In genomic region chr2:166156122-166156521, GRCm38 (mm10) we compare ENCODE assay signal across 9 mouse cellular contexts. TPM values are rescaled to one million over a fixed set of nuclear protein-coding genes. Genes with fewer than 3 reads are reported as not detected.
DNase-seq lines count a peak whose midpoint lies in the region; ATAC-seq lines count a peak whose summit lies in the region.
"Had no signal": no experiment of that assay in that cellular context is flagged by ENCODE, and none has a peak within 500 bp of the region (broad histone marks: within the 10 kb centered on the region; RNA-seq: fewer than 3 reads in every experiment).

No protein-coding gene starts in this region.

- H3K27me3 ChIP-seq in heart, embryonic 15.5 days, result no peaks in the 10 kb centered on the region
- peaks cover 12% of the 10 kb centered on the region for H3K27me3 ChIP-seq in hindbrain, embryonic 11.5 days (ENCODE audit: control insufficient read depth, insufficient read depth, low read length)
- H3K27me3 ChIP-seq in midbrain, embryonic 13.5 days, result peaks cover 20% of the 10 kb centered on the region

- WGBS in heart, embryonic 15.5 days, result 8% methylated on average over 12 of the region's 12 CpGs
- 9% methylated on average over 12 of the region's 12 CpGs for WGBS in hindbrain, embryonic 11.5 days
- 13% methylated on average over 12 of the region's 12 CpGs for WGBS in midbrain, embryonic 13.5 days

- peaks cover 38% of the 10 kb centered on the region for H3K4me1 ChIP-seq in heart, embryonic 15.5 days (replicated peaks)
- H3K4me1 ChIP-seq in hindbrain, embryonic 11.5 days (replicated peaks; ENCODE audit: control insufficient read depth, insufficient read depth, low read length), result peaks cover 16% of the 10 kb centered on the region
- peaks cover 39% of the 10 kb centered on the region for H3K4me1 ChIP-seq in midbrain, embryonic 13.5 days (replicated peaks)

- ATAC-seq in heart, embryonic 15.5 days (replicated peaks; ENCODE audit: insufficient number of reproducible peaks, insufficient read depth, low FRiP score, low read depth), result no peak
- ATAC-seq in hindbrain, embryonic 11.5 days (ENCODE audit: low FRiP score), result no peak
- no peak for ATAC-seq in midbrain, embryonic 13.5 days

- H3K27ac ChIP-seq in heart, embryonic 15.5 days, result peak overlapping the region; percentile 93
- peak overlapping the region; percentile 86; the same call in 1 of the 2 replicates for H3K27ac ChIP-seq in hindbrain, embryonic 11.5 days (ENCODE audit: low read depth, low read length)
- 0 out of 2 replicates have a peak overlapping the region, but pooled peaks have one; percentile 16 for H3K27ac ChIP-seq in midbrain, embryonic 13.5 days

- peak overlapping the region; percentile 71 for H3K4me3 ChIP-seq in heart, embryonic 15.5 days
- H3K4me3 ChIP-seq in hindbrain, embryonic 11.5 days (ENCODE audit: low read depth, low read length), result no peak overlapping the region
- no peak overlapping the region for H3K4me3 ChIP-seq in midbrain, embryonic 13.5 days (replicated peaks)

- H3K9me3 ChIP-seq in heart, embryonic 15.5 days (replicated peaks), result no peaks in the 10 kb centered on the region; the same call in 1 of the 2 replicates
- H3K9me3 ChIP-seq in hindbrain, embryonic 11.5 days (ENCODE audit: control insufficient read depth, low read length), result no peaks in the 10 kb centered on the region
- H3K9me3 ChIP-seq in midbrain, embryonic 13.5 days, result no peaks in the 10 kb centered on the region

- H3K4me2 ChIP-seq in heart, embryonic 15.5 days, result peak overlapping the region; percentile 77
- peak overlapping the region; percentile 92 for H3K4me2 ChIP-seq in hindbrain, embryonic 11.5 days (replicated peaks; ENCODE audit: low read depth, low read length)
- peak overlapping the region; percentile 96; the same call in 1 of the 2 replicates for H3K4me2 ChIP-seq in midbrain, embryonic 13.5 days (replicated peaks)

- DNase-seq in heart, adult 8-10 months (ENCODE audit: low spot score), result no peak
- peak; percentile 90 for DNase-seq in ZHBTc4 (ENCODE audit: low read depth, low spot score)
- no peak for DNase-seq in hindbrain, embryonic 11.5 days (ENCODE audit: low spot score)
- no peak for DNase-seq in thymus, postnatal 25 days
- DNase-seq in left cerebral cortex, adult 8-10 months (ENCODE audit: low spot score in 2 of 2), result no peak
- no peak for DNase-seq in layer of hippocampus, adult 11-12 months (ENCODE audit: low spot score)

- 0 out of 2 replicates have a peak overlapping the region, but pooled peaks have one; percentile 89 for H3K9ac ChIP-seq in heart, embryonic 15.5 days
- H3K9ac ChIP-seq in hindbrain, embryonic 11.5 days (ENCODE audit: low read depth, low read length), result no peak overlapping the region; the same call in 1 of the 2 replicates
- no peak overlapping the region for H3K9ac ChIP-seq in midbrain, embryonic 13.5 days (replicated peaks)

- H3K36me3 ChIP-seq in heart, embryonic 15.5 days, result no peaks in the 10 kb centered on the region
- H3K36me3 ChIP-seq in hindbrain, embryonic 11.5 days (ENCODE audit: control insufficient read depth, insufficient read depth, low read length), result no peaks in the 10 kb centered on the region
- H3K36me3 ChIP-seq in midbrain, embryonic 13.5 days, result no peaks in the 10 kb centered on the region
- H3K36me3 ChIP-seq: G1E had no signal

RNA-seq across cellular contexts. Expression of gene Sulf2, which starts 0.7 kb away (rescaled TPM):
- polyA plus RNA-seq in heart, embryonic 15.5 days (2015; fragmentation: Nextera tagmentation; extraction: Ambion mirVana), result 80.6 and 94.0 TPM in 2 replicates
- 10 to 100 TPM; 35.9 to 47.8 (median 41.1) TPM for total RNA-seq in heart, adult 8-10 months (2022)
- polyA plus RNA-seq in hindbrain, embryonic 11.5 days (2014; fragmentation: Nextera tagmentation; extraction: Ambion mirVana), result 104 and 115 TPM in 2 replicates
- 60.7 and 73.4 TPM in 2 replicates for polyA plus RNA-seq in midbrain, embryonic 13.5 days (2015; fragmentation: Nextera tagmentation; extraction: Ambion mirVana)
- 10 to 100 TPM; 87.4 to 91.5 (median 88.6) TPM for total RNA-seq in left cerebral cortex, adult 8-10 months (2022)
- polyA plus RNA-seq: G1E had no signal

Comparison
In these comparisons a context has a peak if more than half of its experiments do, and no peak if none do; other contexts are left out.
1. H3K27ac ChIP-seq: peak in every context shown above with its lines; median percentile 93 in heart, embryonic 15.5 days; 86 in hindbrain, embryonic 11.5 days; 16 in midbrain, embryonic 13.5 days.